Mouse (Mus musculus) forebrain, embryonic 11.5 days (tissue): ENCODE data around the gene Aco1. TPM values are rescaled to one million over a fixed set of nuclear protein-coding genes. Genes with fewer than 3 reads are reported as not detected.

Experiments
- ATAC-seq: fragments of 200-750 bp; cut with Nextera tagmentation; replicated peaks from 2 replicates; pipeline ENCODE4 v1.8.0; 2017; ENCODE audit warnings: moderate TSS enrichment; ENCODE audit not compliant: low FRiP score
- DNase-seq: peaks from one replicate; pipeline ENCODE4 v3.0.0-alpha.2; 2017; ENCODE audit warnings: low spot score
- H3K27ac ChIP-seq: fragments of 300-500 bp; sonication (generic); 2 replicates; pipeline ENCODE4 v1.5.1; 2014; ENCODE audit warnings: low read depth, low read length
- H3K27me3 ChIP-seq: fragments of 300-500 bp; sonication (generic); 2 replicates; pipeline ENCODE4 v1.6.1; 2014; ENCODE audit warnings: mild to moderate bottlenecking, low read length, mixed read lengths; ENCODE audit not compliant: control insufficient read depth, insufficient read depth
- H3K36me3 ChIP-seq: fragments of 300-500 bp; sonication (generic); 2 replicates; pipeline ENCODE4 v1.6.1; 2014; ENCODE audit warnings: mild to moderate bottlenecking, low read length, moderate library complexity, mixed read lengths; ENCODE audit not compliant: control insufficient read depth, insufficient read depth
- H3K4me1 ChIP-seq: fragments of 300-500 bp; sonication (generic); replicated peaks from 2 replicates; pipeline ENCODE4 v1.6.1; 2014; ENCODE audit warnings: low read length, mixed read lengths; ENCODE audit not compliant: control insufficient read depth, insufficient read depth
- H3K4me2 ChIP-seq: fragments of 300-500 bp; sonication (generic); 2 replicates; pipeline ENCODE4 v1.6.1; 2014; ENCODE audit warnings: low read depth, mild to moderate bottlenecking, low read length, moderate library complexity, mixed read lengths; ENCODE audit not compliant: severe bottlenecking
- H3K4me3 ChIP-seq: fragments of 300-500 bp; sonication (generic); 2 replicates; pipeline ENCODE4 v1.5.1; 2014; ENCODE audit warnings: low read depth, low read length
- H3K9ac ChIP-seq: fragments of 300-500 bp; sonication (generic); 2 replicates; pipeline ENCODE4 v1.6.1; 2014; ENCODE audit warnings: low read length
- H3K9me3 ChIP-seq: fragments of 300-500 bp; sonication (generic); 2 replicates; pipeline ENCODE4 v1.6.1; 2016; ENCODE audit warnings: low read length, mixed read lengths; ENCODE audit not compliant: control insufficient read depth
- WGBS: fragments of 180-500 bp; shearing (Covaris S2); extraction: QIAGEN DNeasy Blood & Tissue Kit; methylation state at CpG from one replicate; pipeline ENCODE4 v1.1.7; 2014; 5-methylcytosine and 5-hydroxymethylcytosine counted together
- polyA plus RNA-seq: library from polyadenylated mRNA; unstranded; fragments of >200 nt; fragmentation: Nextera tagmentation; extraction: Ambion mirVana; gene quantifications from 2 replicates; pipeline ENCODE4 v1.2.1, GENCODE M21; 2014

The Aco1 gene
- polyA plus RNA-seq, 1 experiment from 2014 or later = 63.8 TPM

GRCm38 (mm10) chr4:40227886-40228285 is 85.0 kb downstream of the Aco1 start:
- H3K4me3 ChIP-seq = no peak overlapping the region
- H3K4me2 ChIP-seq = no peak overlapping the region
- H3K4me1 ChIP-seq = no peaks in the 10 kb centered on the region
- H3K27ac ChIP-seq = no peak overlapping the region
- DNase-seq = no peak
- H3K9me3 ChIP-seq = no peaks in the 10 kb centered on the region
- no peaks in the 10 kb centered on the region for H3K36me3 ChIP-seq
- 91% methylated on average over 7 of the region's 7 CpGs for WGBS
- H3K27me3 ChIP-seq = no peaks in the 10 kb centered on the region
- H3K9ac ChIP-seq = no peak overlapping the region
- no peak for ATAC-seq

DNA sequence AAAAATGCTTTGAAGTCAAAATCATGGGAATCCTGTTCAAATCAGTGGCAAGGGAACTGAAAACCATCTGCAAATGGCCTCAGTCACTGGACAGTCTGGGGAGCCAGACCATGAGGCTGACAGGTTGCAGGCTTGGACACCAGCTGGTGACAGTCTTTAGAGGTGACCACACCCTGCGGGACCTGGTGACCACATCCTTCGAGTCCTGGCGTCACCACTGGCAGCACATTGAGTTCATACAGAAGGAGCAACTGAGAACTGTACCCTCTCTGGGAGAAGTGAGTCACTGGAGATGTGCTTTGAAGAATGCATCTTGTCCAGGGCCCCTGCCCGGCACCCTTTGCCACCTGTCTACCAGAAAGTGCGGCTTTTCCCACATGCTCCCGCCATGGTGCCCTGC is 86.8 kb downstream of the Aco1 start:
- Histone ChIP-seq H3K9ac (no peak overlapping the region), H3K36me3 (no peaks in the 10 kb centered on the region), H3K9me3 (no peaks in the 10 kb centered on the region), H3K27ac (no peak overlapping the region), H3K4me3 (no peak overlapping the region), H3K27me3 (no peaks in the 10 kb centered on the region), H3K4me2 (no peak overlapping the region), H3K4me1 (no peaks in the 10 kb centered on the region)
- 93% methylated on average over 6 of the region's 6 CpGs for WGBS
- no peak for ATAC-seq
- DNase-seq = no peak

GRCm38 (mm10) chr4:40233062-40233664 is 90.3 kb downstream of the Aco1 start:
- H3K4me2 ChIP-seq = no peak overlapping the region
- H3K36me3 ChIP-seq = no peaks in the 10 kb centered on the region
- ATAC-seq (no peak), DNase-seq (no peak)
- no peak overlapping the region for H3K27ac ChIP-seq
- no peaks in the 10 kb centered on the region for H3K27me3 ChIP-seq
- H3K4me3 ChIP-seq = no peak overlapping the region
- no peak overlapping the region for H3K9ac ChIP-seq
- no peaks in the 10 kb centered on the region for H3K9me3 ChIP-seq
- 90% methylated on average over 7 of the region's 7 CpGs for WGBS
- H3K4me1 ChIP-seq = no peaks in the 10 kb centered on the region

- H3K4me1 ChIP-seq = peaks cover 5% of the 10 kb centered on the region; the same call in 1 of the 2 replicates
- ATAC-seq = no peak
- DNase-seq = no peak
- H3K27me3 ChIP-seq = no peaks in the 10 kb centered on the region
- no peak overlapping the region for H3K4me3 ChIP-seq
- WGBS = 76% methylated on average over 6 of the region's 6 CpGs
- H3K9me3 ChIP-seq = no peaks in the 10 kb centered on the region
- H3K36me3 ChIP-seq = no peaks in the 10 kb centered on the region
- H3K4me2 ChIP-seq = no peak overlapping the region
- H3K9ac ChIP-seq = no peak overlapping the region
- H3K27ac ChIP-seq = no peak overlapping the region
These were observed 91.4 kb downstream of the Aco1 start for GRCm38 (mm10) chr4:40234256-40234655.

GRCm38 (mm10) chr4:40236829-40237228 is 93.9 kb downstream of the Aco1 start:
- H3K4me1 ChIP-seq = peaks cover 5% of the 10 kb centered on the region; the same call in 1 of the 2 replicates
- no peaks in the 10 kb centered on the region for H3K9me3 ChIP-seq
- no peaks in the 10 kb centered on the region for H3K36me3 ChIP-seq
- H3K27ac ChIP-seq = no peak overlapping the region
- no peak overlapping the region for H3K4me2 ChIP-seq
- no peak for ATAC-seq
- H3K4me3 ChIP-seq = no peak overlapping the region
- DNase-seq = no peak
- no peaks in the 10 kb centered on the region for H3K27me3 ChIP-seq
- WGBS = 89% methylated on average over 4 of the region's 4 CpGs
- no peak overlapping the region for H3K9ac ChIP-seq

- no peak overlapping the region for H3K27ac ChIP-seq
- no peak for DNase-seq
- 2% methylated on average over 17 of the region's 17 CpGs for WGBS
These were observed 95.9 kb downstream of the Aco1 start for GRCm38 (mm10) chr4:40238483-40239408.

DNA sequence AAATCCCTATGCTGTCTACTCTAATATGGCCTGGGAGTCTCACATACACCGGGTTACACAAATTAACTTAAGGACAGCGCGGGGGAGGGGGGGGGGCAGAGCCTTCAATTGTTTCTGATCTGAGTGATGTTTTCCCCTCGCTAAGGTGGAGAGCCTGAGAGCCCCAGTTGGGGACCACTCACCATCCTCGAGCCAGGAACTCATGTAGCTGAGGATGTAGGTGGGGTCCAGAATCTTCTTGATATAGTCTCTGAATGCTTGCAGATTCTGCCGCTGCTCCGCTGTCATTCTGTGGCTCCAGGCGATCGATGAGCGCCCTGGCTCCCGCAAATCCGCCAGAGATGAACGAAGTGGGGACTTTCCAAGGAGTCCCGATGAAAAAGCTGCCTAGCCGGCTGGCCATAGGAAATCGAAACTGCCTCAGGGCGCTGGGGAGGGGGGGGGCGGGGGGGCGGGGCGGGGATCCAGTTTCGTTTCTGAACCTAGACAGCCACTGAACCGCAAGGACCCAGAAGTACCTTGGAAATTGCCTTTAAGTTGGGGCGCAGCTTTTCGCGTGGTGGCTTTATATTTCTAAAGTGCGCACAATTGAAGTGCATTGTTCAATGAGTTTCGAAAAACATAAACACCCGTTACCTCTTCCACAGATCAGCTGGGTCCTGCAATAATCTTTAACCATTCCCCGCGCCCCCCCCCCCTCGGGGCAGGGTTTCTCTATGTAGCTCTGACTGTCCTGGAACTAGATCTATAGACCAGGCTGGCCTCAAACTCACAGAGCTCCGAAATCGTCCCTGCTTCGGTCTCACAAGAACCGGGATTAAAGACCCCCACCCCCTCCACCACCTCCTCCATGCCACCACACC is 96.8 kb downstream of the Aco1 start, which contains the start of gene Ddx58:
Gene Ddx58, minus strand, starts transcription at position 420 of the 863 bp plus-strand sequence.
- Histone ChIP-seq H3K4me3 (peak within 1 kb of the TSS; percentile 34), H3K36me3 (no peaks in the 10 kb centered on the region), H3K9me3 (no peaks in the 10 kb centered on the region), H3K4me1 (peaks cover 5% of the 10 kb centered on the region; the same call in 1 of the 2 replicates), H3K27me3 (no peaks in the 10 kb centered on the region), H3K27ac (no peak within 1 kb of the TSS), H3K4me2 (peak within 1 kb of the TSS; percentile 58), H3K9ac (peak within 1 kb of the TSS; percentile 50)
- ATAC-seq (peak; percentile 54), DNase-seq (peak; percentile 69)
- 5% methylated on average over 35 of the region's 35 CpGs for WGBS

More at GRCm38 (mm10) chr4:40238483-40239408, 95.9 kb downstream of the Aco1 start:
- no peaks in the 10 kb centered on the region for H3K36me3 ChIP-seq
- H3K9me3 ChIP-seq = no peaks in the 10 kb centered on the region
- H3K27me3 ChIP-seq = no peaks in the 10 kb centered on the region
- H3K9ac ChIP-seq = peak overlapping the region; percentile 50; the same call in 1 of the 2 replicates
- peak overlapping the region; percentile 34 for H3K4me3 ChIP-seq
- ATAC-seq = peak; percentile 74
- peaks cover 5% of the 10 kb centered on the region; the same call in 1 of the 2 replicates for H3K4me1 ChIP-seq
- peak overlapping the region; percentile 58 for H3K4me2 ChIP-seq

GRCm38 (mm10) chr4:40240272-40240744 is 97.4 kb downstream of the Aco1 start:
- peak overlapping the region; percentile 58 for H3K4me2 ChIP-seq
- no peaks in the 10 kb centered on the region for H3K27me3 ChIP-seq
- H3K27ac ChIP-seq = no peak overlapping the region
- DNase-seq (no peak), ATAC-seq (no peak)
- no peaks in the 10 kb centered on the region for H3K9me3 ChIP-seq
- peak overlapping the region; percentile 34; the same call in 1 of the 2 replicates for H3K4me3 ChIP-seq
- no peaks in the 10 kb centered on the region for H3K36me3 ChIP-seq
- H3K4me1 ChIP-seq = peaks cover 5% of the 10 kb centered on the region; the same call in 1 of the 2 replicates
- H3K9ac ChIP-seq = peak overlapping the region; percentile 50; the same call in 1 of the 2 replicates
- WGBS = 47% methylated on average over 5 of the region's 5 CpGs
